Mouse (Mus musculus): ENCODE measurements around the gene Letm1. TPM values are rescaled to one million over a fixed set of nuclear protein-coding genes. Genes with fewer than 3 reads are reported as not detected.

Letm1 gene
- polyA plus RNA-seq, 2 experiments: 31.3 to 44.4 TPM

- peaks cover 83% of the 10 kb centered on the region for H3K4me1 ChIP-seq (ENCODE audit: control insufficient read depth, insufficient read depth, low read length)
- ATAC-seq (ENCODE audit: low FRiP score, low read depth): no peak
Observed at GRCm38 (mm10) chr5:33694461-33694847, 88.2 kb downstream of the Letm1 start.

DNA sequence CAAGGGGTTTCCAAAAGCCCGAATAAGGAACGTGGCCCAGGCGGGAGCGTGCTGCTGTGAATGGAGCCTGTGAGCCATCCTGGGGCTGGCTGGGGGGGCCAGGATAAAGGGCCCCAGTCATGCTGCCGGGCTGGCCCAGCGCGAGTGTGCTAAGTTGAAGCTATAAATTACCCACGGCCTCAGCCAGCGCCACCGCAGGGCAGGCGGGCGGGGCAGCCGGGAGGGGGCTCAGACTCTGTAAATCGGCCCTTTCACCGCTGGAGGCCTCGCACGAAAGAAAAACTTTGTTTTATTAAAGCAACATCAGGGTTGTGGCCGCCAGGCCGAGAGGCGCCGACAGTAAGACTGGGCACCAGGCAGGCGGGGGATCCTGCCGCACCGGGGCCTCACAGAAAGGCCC, 90.2 kb downstream of the Letm1 start:
- Histone ChIP-seq H3K9me3 (ENCODE audit: control insufficient read depth, low read length) (no peaks in the 10 kb centered on the region), H3K36me3 (ENCODE audit: control insufficient read depth, insufficient read depth, low read length) (no peaks in the 10 kb centered on the region), H3K4me1 (ENCODE audit: control insufficient read depth, insufficient read depth, low read length) (peaks cover 76% of the 10 kb centered on the region), H3K27ac (replicated peaks; ENCODE audit: low read depth, low read length) (peak overlapping the region; percentile 88), H3K9ac (ENCODE audit: low read depth, low read length, severe bottlenecking) (peak overlapping the region; percentile 13), H3K4me3 (replicated peaks; ENCODE audit: low read length) (no peak overlapping the region), H3K27me3 (ENCODE audit: control insufficient read depth, insufficient read depth, low read length) (no peaks in the 10 kb centered on the region; the same call in 1 of the 2 replicates), H3K4me2 (replicated peaks; ENCODE audit: low read depth, low read length, severe bottlenecking) (peak overlapping the region; percentile 37)
- WGBS: 1% methylated on average over 24 of the region's 24 CpGs
- DNase-seq (ENCODE audit: low spot score) (peak; percentile 77), ATAC-seq (ENCODE audit: low FRiP score, low read depth) (peak; percentile 81)
- no peak for TF ChIP-seq POLR2A (IDR thresholded peaks at IDR 0.05; ENCODE audit: borderline replicate concordance, extremely low read depth, insufficient read depth, insufficient read length)

More at GRCm38 (mm10) chr5:33694461-33694847, 88.2 kb downstream of the Letm1 start:
- Histone ChIP-seq H3K4me2 (replicated peaks; ENCODE audit: low read depth, low read length, severe bottlenecking) (no peak overlapping the region), H3K9ac (ENCODE audit: low read depth, low read length, severe bottlenecking) (no peak overlapping the region), H3K27me3 (ENCODE audit: control insufficient read depth, insufficient read depth, low read length) (no peaks in the 10 kb centered on the region; the same call in 1 of the 2 replicates), H3K27ac (replicated peaks; ENCODE audit: low read depth, low read length) (peak overlapping the region; percentile 48), H3K36me3 (ENCODE audit: control insufficient read depth, insufficient read depth, low read length) (no peaks in the 10 kb centered on the region), H3K9me3 (ENCODE audit: control insufficient read depth, low read length) (no peaks in the 10 kb centered on the region), H3K4me3 (replicated peaks; ENCODE audit: low read length) (0 out of 2 replicates have a peak overlapping the region, but pooled peaks have one; percentile 47)
- TF ChIP-seq POLR2A (IDR thresholded peaks at IDR 0.05; ENCODE audit: borderline replicate concordance, extremely low read depth, insufficient read depth, insufficient read length): no peak
- 70% methylated on average over 9 of the region's 9 CpGs for WGBS
- DNase-seq (ENCODE audit: low spot score): no peak

- 81% methylated on average over 11 of the region's 11 CpGs for WGBS
- Histone ChIP-seq H3K9me3 (ENCODE audit: control insufficient read depth, low read length) (no peaks in the 10 kb centered on the region), H3K9ac (ENCODE audit: low read depth, low read length, severe bottlenecking) (0 out of 2 replicates have a peak overlapping the region, but pooled peaks have one; percentile 34), H3K4me3 (replicated peaks; ENCODE audit: low read length) (no peak overlapping the region), H3K4me1 (ENCODE audit: control insufficient read depth, insufficient read depth, low read length) (peaks cover 52% of the 10 kb centered on the region), H3K36me3 (ENCODE audit: control insufficient read depth, insufficient read depth, low read length) (no peaks in the 10 kb centered on the region), H3K27me3 (ENCODE audit: control insufficient read depth, insufficient read depth, low read length) (no peaks in the 10 kb centered on the region), H3K4me2 (replicated peaks; ENCODE audit: low read depth, low read length, severe bottlenecking) (0 out of 2 replicates have a peak overlapping the region, but pooled peaks have one; percentile 10), H3K27ac (replicated peaks; ENCODE audit: low read depth, low read length) (no peak overlapping the region)
- ATAC-seq (ENCODE audit: low FRiP score, low read depth): no peak
- no peak for DNase-seq (ENCODE audit: low spot score)
- no peak for TF ChIP-seq POLR2A (IDR thresholded peaks at IDR 0.05; ENCODE audit: borderline replicate concordance, extremely low read depth, insufficient read depth, insufficient read length)
Observed at GRCm38 (mm10) chr5:33689852-33690645, 92.6 kb downstream of the Letm1 start.

Other genes starting within 250 kb of the Letm1 start
- gene Fam53a, start 153.2 kb downstream of the Letm1 start, polyA plus RNA-seq (2012; rRNA removed): 34.0 and 44.5 TPM in 2 replicates
- gene Fam53a, start 153.2 kb downstream of the Letm1 start, polyA plus RNA-seq (2014; fragmentation: Nextera tagmentation; extraction: Ambion mirVana): 68.4 and 79.6 TPM in 2 replicates
- 0.78 and 0.80 TPM in 2 replicates for gene Gm9903, start 152.9 kb downstream of the Letm1 start, polyA plus RNA-seq (2012; rRNA removed)
- 0.73 and 0.89 TPM in 2 replicates for gene Gm9903, start 152.9 kb downstream of the Letm1 start, polyA plus RNA-seq (2014; fragmentation: Nextera tagmentation; extraction: Ambion mirVana)
- gene Slbp, start 130.2 kb downstream of the Letm1 start, polyA plus RNA-seq (2012; rRNA removed): 110 and 148 TPM in 2 replicates
- 190 and 199 TPM in 2 replicates for gene Slbp, start 130.2 kb downstream of the Letm1 start, polyA plus RNA-seq (2014; fragmentation: Nextera tagmentation; extraction: Ambion mirVana)
- 84.3 and 103 TPM in 2 replicates for gene Tacc3, start 124.7 kb downstream of the Letm1 start, polyA plus RNA-seq (2012; rRNA removed)
- gene Tacc3, start 124.7 kb downstream of the Letm1 start, polyA plus RNA-seq (2014; fragmentation: Nextera tagmentation; extraction: Ambion mirVana): 147 and 154 TPM in 2 replicates
- gene Tmem129, start 124.4 kb downstream of the Letm1 start, polyA plus RNA-seq (2012; rRNA removed): 49.9 and 68.5 TPM in 2 replicates
- gene Tmem129, start 124.4 kb downstream of the Letm1 start, polyA plus RNA-seq (2014; fragmentation: Nextera tagmentation; extraction: Ambion mirVana): 44.9 and 49.3 TPM in 2 replicates
- gene Fgfr3, start 61.1 kb downstream of the Letm1 start, polyA plus RNA-seq (2012; rRNA removed): 143 and 179 TPM in 2 replicates
- 27.5 and 32.9 TPM in 2 replicates for gene Fgfr3, start 61.1 kb downstream of the Letm1 start, polyA plus RNA-seq (2014; fragmentation: Nextera tagmentation; extraction: Ambion mirVana)
- gene Nsd2, start 37.9 kb upstream of the Letm1 start, polyA plus RNA-seq (2012; rRNA removed): 50.7 and 52.6 TPM in 2 replicates
- gene Nsd2, start 37.9 kb upstream of the Letm1 start, polyA plus RNA-seq (2014; fragmentation: Nextera tagmentation; extraction: Ambion mirVana): 46.2 and 46.6 TPM in 2 replicates
- gene Nelfa, start 153.6 kb upstream of the Letm1 start, polyA plus RNA-seq (2012; rRNA removed): 70.0 and 83.4 TPM in 2 replicates
- 53.3 and 58.4 TPM in 2 replicates for gene Nelfa, start 153.6 kb upstream of the Letm1 start, polyA plus RNA-seq (2014; fragmentation: Nextera tagmentation; extraction: Ambion mirVana)
- gene Gm1673, start 200.6 kb upstream of the Letm1 start, polyA plus RNA-seq (2012; rRNA removed): 114 and 171 TPM in 2 replicates
- 85.0 and 85.1 TPM in 2 replicates for gene Gm1673, start 200.6 kb upstream of the Letm1 start, polyA plus RNA-seq (2014; fragmentation: Nextera tagmentation; extraction: Ambion mirVana)
- gene Nat8l, start 213.2 kb upstream of the Letm1 start, polyA plus RNA-seq (2012; rRNA removed): 1.1 and 1.2 TPM in 2 replicates
- gene Nat8l, start 213.2 kb upstream of the Letm1 start, polyA plus RNA-seq (2014; fragmentation: Nextera tagmentation; extraction: Ambion mirVana): 0.26 and 0.28 TPM in 2 replicates